Mouse (Mus musculus) midbrain, embryonic 11.5 days (tissue): ENCODE measurements around the gene Tmem107. TPM values are rescaled to one million over a fixed set of nuclear protein-coding genes. Genes with fewer than 3 reads are reported as not detected.

Experiments
- ATAC-seq: fragments of 200-750 bp; cut with Nextera tagmentation; 2 replicates; pipeline ENCODE4 v1.8.0; 2017; ENCODE audit warnings: moderate TSS enrichment, moderate library complexity; ENCODE audit not compliant: low FRiP score
- DNase-seq: peaks from one replicate; pipeline ENCODE4 v3.0.0; 2015; ENCODE audit warnings: low spot score; ENCODE audit errors: missing footprints
- H3K27ac ChIP-seq: fragments of 300-500 bp; sonication (generic); 2 replicates; pipeline ENCODE4 v1.5.1; 2014; ENCODE audit warnings: low read depth, low read length
- H3K27me3 ChIP-seq: fragments of 300-500 bp; sonication (generic); 2 replicates; pipeline ENCODE4 v1.6.1; 2014; ENCODE audit warnings: mild to moderate bottlenecking, low read length, moderate library complexity, mixed read lengths; ENCODE audit not compliant: control insufficient read depth, insufficient read depth
- H3K36me3 ChIP-seq: fragments of 300-500 bp; sonication (generic); 2 replicates; pipeline ENCODE4 v1.6.1; 2014; ENCODE audit warnings: mild to moderate bottlenecking, low read length, moderate library complexity, mixed read lengths; ENCODE audit not compliant: control insufficient read depth, insufficient read depth
- H3K4me1 ChIP-seq: fragments of 300-500 bp; sonication (generic); 2 replicates; pipeline ENCODE4 v1.6.1; 2014; ENCODE audit warnings: low read length; ENCODE audit not compliant: control insufficient read depth, insufficient read depth
- H3K4me2 ChIP-seq: fragments of 300-500 bp; sonication (generic); 2 replicates; pipeline ENCODE4 v1.6.1; 2014; ENCODE audit warnings: mild to moderate bottlenecking, moderate library complexity
- H3K4me3 ChIP-seq: fragments of 300-500 bp; sonication (generic); 2 replicates; pipeline ENCODE4 v1.5.1; 2014; ENCODE audit warnings: low read depth, low read length
- H3K9ac ChIP-seq: fragments of 300-500 bp; sonication (generic); 2 replicates; pipeline ENCODE4 v1.6.1; 2014; ENCODE audit warnings: low read length
- H3K9me3 ChIP-seq: fragments of 300-500 bp; sonication (generic); 2 replicates; pipeline ENCODE4 v1.6.1; 2016; ENCODE audit warnings: low read length; ENCODE audit not compliant: control insufficient read depth
- WGBS: fragments of 180-500 bp; shearing (Covaris S2); extraction: QIAGEN DNeasy Blood & Tissue Kit; methylation state at CpG from one replicate; pipeline ENCODE4 v1.1.7; 2014; 5-methylcytosine and 5-hydroxymethylcytosine counted together
- polyA plus RNA-seq: library from polyadenylated mRNA; unstranded; fragments of >200 nt; fragmentation: Nextera tagmentation; extraction: Ambion mirVana; gene quantifications from 2 replicates; pipeline ENCODE4 v1.2.1, GENCODE M21; 2014

Gene Tmem107
- polyA plus RNA-seq, 1 experiment from 2014 or later, result 57.7 TPM

- DNase-seq (peak; percentile 94), ATAC-seq (peak; percentile 25)
- no peaks in the 10 kb centered on the region for H3K36me3 ChIP-seq
- H3K4me2 ChIP-seq, result peak overlapping the region; percentile 91
- no peaks in the 10 kb centered on the region for H3K9me3 ChIP-seq
- H3K27ac ChIP-seq, result peak overlapping the region; percentile 86
- peak overlapping the region; percentile 61 for H3K4me3 ChIP-seq
- under 1% methylated on average over 13 of the region's 13 CpGs for WGBS
- H3K27me3 ChIP-seq, result no peaks in the 10 kb centered on the region
- peaks cover 28% of the 10 kb centered on the region for H3K4me1 ChIP-seq
- peak overlapping the region; percentile 93 for H3K9ac ChIP-seq
Observed at GRCm38 (mm10) chr11:69070093-69070492, 513 bp upstream of the Tmem107 start.

DNA sequence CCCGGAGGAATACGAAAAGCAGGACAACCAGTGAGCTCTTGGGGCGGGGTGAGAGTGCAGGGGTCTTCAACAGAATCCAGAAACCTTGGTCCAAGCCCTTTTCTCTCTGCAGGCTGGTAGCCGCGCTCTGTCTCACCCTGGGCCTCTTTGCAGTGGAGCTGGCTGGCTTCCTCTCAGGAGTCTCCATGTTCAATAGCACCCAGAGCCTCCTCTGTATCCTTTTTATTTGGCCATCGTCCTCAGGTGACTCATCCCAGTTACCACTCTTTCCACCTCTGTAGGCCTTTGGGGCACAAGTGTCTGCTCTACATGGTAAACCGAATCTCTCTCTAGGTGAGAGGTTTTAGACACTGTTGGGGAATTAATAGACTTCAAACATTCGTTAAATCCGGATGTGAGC lies 656 bp downstream of the Tmem107 start:
- peak overlapping the region; percentile 93 for H3K9ac ChIP-seq
- peak overlapping the region; percentile 91 for H3K4me2 ChIP-seq
- H3K4me1 ChIP-seq, result peaks cover 24% of the 10 kb centered on the region
- no peaks in the 10 kb centered on the region for H3K27me3 ChIP-seq
- DNase-seq (no peak), ATAC-seq (no peak)
- no peaks in the 10 kb centered on the region for H3K36me3 ChIP-seq
- 22% methylated on average over 9 of the region's 9 CpGs for WGBS
- peak overlapping the region; percentile 61 for H3K4me3 ChIP-seq
- peak overlapping the region; percentile 65 for H3K27ac ChIP-seq
- H3K9me3 ChIP-seq, result no peaks in the 10 kb centered on the region

DNA sequence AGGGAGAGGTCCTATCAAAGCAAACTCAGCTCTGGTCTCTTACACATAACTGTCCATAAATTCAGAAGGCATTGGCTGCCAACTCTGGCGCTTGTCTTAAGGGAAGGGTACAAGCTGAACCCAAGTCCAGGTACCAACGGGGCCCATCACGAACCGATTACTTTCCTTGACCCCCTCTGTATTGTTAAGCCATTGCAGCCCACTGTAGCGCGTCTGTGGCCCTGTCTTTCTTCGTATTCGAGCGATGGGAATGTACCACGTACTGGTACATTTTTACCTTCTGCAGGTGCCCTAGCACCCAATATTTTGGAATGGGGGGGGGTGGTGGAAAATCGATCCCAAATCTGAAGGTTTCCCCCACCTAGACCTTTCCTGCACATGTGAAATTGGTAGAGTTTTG lies 1.6 kb downstream of the Tmem107 start:
- peak overlapping the region; percentile 76; the same call in 1 of the 2 replicates for H3K9ac ChIP-seq
- ATAC-seq, result no peak
- WGBS, result 81% methylated on average over 11 of the region's 11 CpGs

GRCm38 (mm10) chr11:69072666-69073064 lies 2.1 kb downstream of the Tmem107 start:
- Histone ChIP-seq H3K4me3 (peak overlapping the region; percentile 28), H3K9me3 (no peaks in the 10 kb centered on the region), H3K4me1 (peaks cover 19% of the 10 kb centered on the region), H3K27ac (peak overlapping the region; percentile 92), H3K4me2 (peak overlapping the region; percentile 47), H3K36me3 (no peaks in the 10 kb centered on the region), H3K9ac (peak overlapping the region; percentile 76), H3K27me3 (no peaks in the 10 kb centered on the region)
- WGBS, result 11% methylated on average over 9 of the region's 9 CpGs
- ATAC-seq (no peak), DNase-seq (peak; percentile 84)

More for the DNA sequence above, 1.6 kb downstream of the Tmem107 start:
- Histone ChIP-seq H3K4me3 (peak overlapping the region; percentile 28; the same call in 1 of the 2 replicates), H3K4me1 (peaks cover 19% of the 10 kb centered on the region), H3K27ac (peak overlapping the region; percentile 92; the same call in 1 of the 2 replicates), H3K27me3 (no peaks in the 10 kb centered on the region), H3K4me2 (peak overlapping the region; percentile 47), H3K9me3 (no peaks in the 10 kb centered on the region), H3K36me3 (no peaks in the 10 kb centered on the region)
- DNase-seq, result no peak

DNA sequence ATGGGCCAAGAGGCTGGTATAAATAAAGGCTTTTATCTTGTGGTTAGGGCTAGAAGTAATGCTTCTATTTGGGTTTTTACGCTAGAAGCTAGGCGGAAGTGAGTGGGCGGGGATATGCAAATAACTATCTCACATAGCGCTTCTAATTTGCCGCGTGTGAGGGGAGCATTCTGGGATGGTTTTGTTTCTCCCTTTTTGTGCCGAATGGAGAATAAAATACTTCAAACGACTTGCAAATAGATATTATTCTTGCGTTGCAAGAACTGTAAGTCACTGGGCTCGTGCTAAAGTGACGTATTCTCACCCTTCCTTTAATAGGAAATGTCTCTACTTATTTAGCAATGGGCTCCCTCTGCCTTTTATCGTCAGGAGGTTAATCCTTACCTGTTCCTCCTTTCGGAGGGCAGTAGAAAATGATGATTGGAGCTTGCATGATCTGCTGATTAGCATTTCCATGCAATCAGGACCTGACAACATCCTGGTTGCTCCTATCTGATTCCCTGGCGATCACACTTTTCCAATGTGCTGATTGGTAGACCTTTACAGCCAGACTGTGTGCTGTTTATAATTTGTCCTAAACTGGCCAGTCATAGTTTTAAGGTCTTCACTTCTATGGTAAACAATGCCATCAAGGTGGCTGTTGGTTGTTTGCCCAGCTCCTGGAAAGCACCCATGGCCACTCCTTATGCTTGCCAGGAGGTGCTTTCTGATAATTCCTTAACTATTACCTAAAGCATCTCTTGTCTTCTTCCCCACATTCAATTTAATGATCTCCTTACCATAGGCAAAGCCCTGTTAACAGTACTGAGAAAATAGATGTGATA lies 2.7 kb downstream of the Tmem107 start:
- H3K27ac ChIP-seq, result peak overlapping the region; percentile 92
- peaks cover 19% of the 10 kb centered on the region for H3K4me1 ChIP-seq
- H3K36me3 ChIP-seq, result no peaks in the 10 kb centered on the region
- peak; percentile 72 for ATAC-seq
- peak overlapping the region; percentile 76 for H3K9ac ChIP-seq
- under 1% methylated on average over 14 of the region's 14 CpGs for WGBS
- H3K27me3 ChIP-seq, result no peaks in the 10 kb centered on the region
- peak overlapping the region; percentile 47 for H3K4me2 ChIP-seq
- H3K9me3 ChIP-seq, result no peaks in the 10 kb centered on the region
- H3K4me3 ChIP-seq, result peak overlapping the region; percentile 28
- DNase-seq, result peak; percentile 99

- Histone ChIP-seq H3K27me3 (no peaks in the 10 kb centered on the region), H3K9ac (no peak overlapping the region), H3K36me3 (no peaks in the 10 kb centered on the region), H3K9me3 (no peaks in the 10 kb centered on the region), H3K4me3 (no peak overlapping the region), H3K4me2 (no peak overlapping the region), H3K27ac (peak overlapping the region; percentile 92), H3K4me1 (peaks cover 19% of the 10 kb centered on the region)
- 36% methylated on average over 6 of the region's 6 CpGs for WGBS
- no peak for ATAC-seq
- peak; percentile 83 for DNase-seq
Observed at GRCm38 (mm10) chr11:69073951-69074775, 3.6 kb downstream of the Tmem107 start.

DNA sequence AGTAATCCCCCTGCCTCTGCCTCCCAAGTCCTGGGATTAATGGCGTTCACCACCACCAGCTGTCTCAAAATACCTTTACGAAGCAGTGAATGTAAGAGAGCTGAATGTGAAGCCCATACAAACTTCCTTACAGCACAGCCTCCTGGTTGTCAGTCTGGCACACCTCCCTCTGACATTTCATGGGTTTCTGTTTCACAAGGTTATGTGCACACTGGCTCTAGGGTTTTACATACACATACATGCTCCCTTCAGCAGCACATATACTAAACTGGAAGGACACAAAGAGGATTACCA lies 4.1 kb downstream of the Tmem107 start:
- no peak overlapping the region for H3K4me3 ChIP-seq
- H3K27ac ChIP-seq, result no peak overlapping the region
- no peak overlapping the region for H3K9ac ChIP-seq
- WGBS, result 47% methylated on average over 2 of the region's 2 CpGs
- H3K9me3 ChIP-seq, result no peaks in the 10 kb centered on the region
- no peaks in the 10 kb centered on the region for H3K27me3 ChIP-seq
- no peaks in the 10 kb centered on the region for H3K36me3 ChIP-seq
- ATAC-seq, result no peak
- peaks cover 19% of the 10 kb centered on the region for H3K4me1 ChIP-seq
- no peak for DNase-seq
- H3K4me2 ChIP-seq, result no peak overlapping the region

DNA sequence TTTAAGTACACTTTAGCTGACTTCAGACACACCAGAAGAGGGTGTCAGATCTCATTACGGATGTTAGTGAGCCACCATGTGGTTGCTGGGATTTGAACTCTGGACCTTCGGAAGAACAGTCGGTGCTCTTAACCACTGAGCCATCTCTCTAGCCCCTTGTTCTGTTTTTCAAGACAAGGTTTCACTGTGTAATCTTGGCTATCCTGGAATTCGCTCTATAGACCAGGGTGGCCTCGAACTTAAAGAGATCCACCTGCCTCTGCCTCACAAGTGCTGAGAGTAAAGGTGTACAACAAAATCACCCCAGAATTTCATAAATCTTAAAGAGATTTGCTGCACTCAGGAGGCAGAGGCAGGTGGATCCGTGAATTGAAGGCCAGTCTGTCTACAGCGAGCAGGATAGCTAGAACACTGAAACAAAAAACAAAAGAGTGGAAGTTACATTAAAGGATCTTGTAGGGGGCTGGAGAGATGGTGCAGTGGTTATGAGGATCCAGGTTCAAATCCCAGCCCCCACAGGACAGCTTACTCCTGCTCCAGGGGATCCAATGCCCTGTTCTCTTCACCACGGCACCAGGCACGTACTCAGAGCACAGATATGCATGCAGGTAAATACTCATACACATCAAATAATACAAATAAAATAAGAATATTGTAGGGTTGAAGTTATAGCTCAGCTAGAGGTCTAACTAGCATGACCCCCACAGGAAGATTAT lies 5.3 kb downstream of the Tmem107 start:
- Histone ChIP-seq H3K9me3 (no peaks in the 10 kb centered on the region), H3K9ac (no peak overlapping the region), H3K27me3 (no peaks in the 10 kb centered on the region), H3K4me2 (no peak overlapping the region), H3K4me3 (no peak overlapping the region), H3K27ac (no peak overlapping the region), H3K36me3 (no peaks in the 10 kb centered on the region), H3K4me1 (peaks cover 14% of the 10 kb centered on the region)
- DNase-seq (peak; percentile 80), ATAC-seq (no peak)
- WGBS, result 52% methylated on average over 8 of the region's 9 CpGs
